In the genomic region with DNA sequence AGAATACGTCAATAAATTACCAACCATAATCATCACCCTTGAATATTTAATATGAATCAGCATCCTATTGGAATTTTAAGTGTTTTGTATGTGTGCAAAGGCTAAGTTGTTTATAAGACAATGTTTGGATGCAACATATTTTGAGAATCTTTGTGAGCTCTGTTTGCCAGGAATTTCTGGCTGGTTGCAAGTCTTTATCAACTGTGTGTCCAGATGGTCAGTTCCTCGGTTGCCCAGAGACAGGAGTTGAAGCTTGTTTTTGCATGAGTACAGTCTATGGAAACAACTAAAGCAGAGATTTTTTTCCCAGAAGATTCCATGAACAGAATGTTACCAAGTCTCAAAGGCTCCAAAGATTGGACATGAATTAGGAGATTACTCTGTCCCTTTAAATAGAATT, we compare ENCODE assay signal across 17 mouse cellular contexts.
DNase-seq lines count a peak whose midpoint lies in the region; ATAC-seq and TF ChIP-seq lines count a peak whose summit lies in the region.
"Had no signal": no experiment of that assay in that cellular context is flagged by ENCODE, and none has a peak within 500 bp of the region (broad histone marks: within the 10 kb centered on the region; RNA-seq: fewer than 3 reads in every experiment).

No protein-coding gene starts in this region.

- H3K27ac ChIP-seq in midbrain, postnatal 0 days (ENCODE audit: low read depth, low read length), result no peak overlapping the region
- H3K27ac ChIP-seq in midbrain, embryonic 14.5 days (replicated peaks; ENCODE audit: low read depth, low read length), result no peak overlapping the region
- H3K27ac ChIP-seq: heart, adult 2 months; hindbrain, embryonic 13.5 days; liver, embryonic 13.5 days; neural tube, embryonic 15.5 days had no signal

- H3K4me1 ChIP-seq in midbrain, postnatal 0 days (ENCODE audit: insufficient read depth, low read length), result no peaks in the 10 kb centered on the region
- no peaks in the 10 kb centered on the region for H3K4me1 ChIP-seq in midbrain, embryonic 14.5 days (ENCODE audit: control insufficient read depth, insufficient read depth, low read length)
- H3K4me1 ChIP-seq: hindbrain, embryonic 13.5 days; liver, embryonic 13.5 days; neural tube, embryonic 15.5 days had no signal

- H3K9ac ChIP-seq in midbrain, postnatal 0 days (replicated peaks; ENCODE audit: low read length, poor library complexity, severe bottlenecking), result no peak overlapping the region
- no peak overlapping the region for H3K9ac ChIP-seq in midbrain, embryonic 14.5 days (replicated peaks; ENCODE audit: low read length)
- H3K9ac ChIP-seq: hindbrain, embryonic 13.5 days; liver, embryonic 13.5 days; neural tube, embryonic 15.5 days had no signal

- peak; percentile 47 to 68 for DNase-seq in heart, adult 18-20 months
- DNase-seq in heart, postnatal 25 days (ENCODE audit: low spot score), result no peak
- peak; percentile 57 for DNase-seq in midbrain, postnatal 0 days (ENCODE audit: low spot score)
- no peak for DNase-seq in midbrain, embryonic 14.5 days
- DNase-seq in heart, postnatal 36 days, result peak; percentile 8 to 22
- no peak for DNase-seq in right cerebral cortex, postnatal 10 days (ENCODE audit: low spot score in 2 of 2)
- DNase-seq in thymus, postnatal 25 days, result no peak
- DNase-seq: adrenal gland, postnatal 36 days; kidney, adult 18-20 months; liver, embryonic 13.5 days; right cerebral cortex, adult 18-20 months had no signal

- ATAC-seq in midbrain, postnatal 0 days (ENCODE audit: low FRiP score), result no peak
- no peak for ATAC-seq in midbrain, embryonic 14.5 days (ENCODE audit: low FRiP score, low TSS enrichment)
- ATAC-seq: forebrain, embryonic 16.5 days had no signal

- no peaks in the 10 kb centered on the region for H3K27me3 ChIP-seq in midbrain, postnatal 0 days (ENCODE audit: insufficient read depth, low read length)
- no peaks in the 10 kb centered on the region for H3K27me3 ChIP-seq in midbrain, embryonic 14.5 days (ENCODE audit: control insufficient read depth, insufficient read depth, low read length)
- H3K27me3 ChIP-seq: hindbrain, embryonic 13.5 days; liver, embryonic 13.5 days; neural tube, embryonic 15.5 days had no signal

- WGBS in midbrain, postnatal 0 days, result 75% methylated on average over 2 of the region's 2 CpGs
- WGBS in midbrain, embryonic 14.5 days, result 90% methylated on average over 2 of the region's 2 CpGs

- no peak for TF ChIP-seq CTCF in midbrain, postnatal 0 days (IDR thresholded peaks at IDR 0.05)

- intact Hi-C loops in heart, postnatal 25 days (cut with DNase I), result no loop called here
- intact Hi-C loops in heart, postnatal 36 days (cut with DNase I), result no loop called here

- no peaks in the 10 kb centered on the region for H3K36me3 ChIP-seq in midbrain, postnatal 0 days (ENCODE audit: insufficient read depth, low read length)
- H3K36me3 ChIP-seq in midbrain, embryonic 14.5 days (ENCODE audit: control insufficient read depth, insufficient read depth, low read length), result no peaks in the 10 kb centered on the region
- H3K36me3 ChIP-seq: G1E; hindbrain, embryonic 13.5 days; liver, embryonic 13.5 days; neural tube, embryonic 15.5 days had no signal

- no peak overlapping the region for H3K4me2 ChIP-seq in midbrain, postnatal 0 days (ENCODE audit: low read depth, low read length, poor library complexity, severe bottlenecking)
- no peak overlapping the region for H3K4me2 ChIP-seq in midbrain, embryonic 14.5 days (ENCODE audit: low read length)
- H3K4me2 ChIP-seq: hindbrain, embryonic 13.5 days; liver, embryonic 13.5 days; neural tube, embryonic 15.5 days had no signal

- no peaks in the 10 kb centered on the region for H3K9me3 ChIP-seq in midbrain, postnatal 0 days (ENCODE audit: low read length)
- no peaks in the 10 kb centered on the region for H3K9me3 ChIP-seq in midbrain, embryonic 14.5 days (ENCODE audit: control insufficient read depth, low read length)
- H3K9me3 ChIP-seq: G1E; hindbrain, embryonic 13.5 days; liver, embryonic 13.5 days; neural tube, embryonic 15.5 days had no signal

- no peak overlapping the region for H3K4me3 ChIP-seq in midbrain, postnatal 0 days (ENCODE audit: low read depth, low read length)
- H3K4me3 ChIP-seq in midbrain, embryonic 14.5 days (replicated peaks; ENCODE audit: low read depth, low read length), result no peak overlapping the region
- H3K4me3 ChIP-seq: erythroblast, embryonic 14.5 days; heart, adult 2 months; hindbrain, embryonic 13.5 days; liver, embryonic 13.5 days; neural tube, embryonic 15.5 days had no signal

Comparison
In these comparisons a context has a peak if more than half of its experiments do, and no peak if none do; other contexts are left out.
1. DNase-seq: peak in heart, adult 18-20 months (2 of 2), midbrain, postnatal 0 days (single experiment) and heart, postnatal 36 days (2 of 2); none in heart, postnatal 25 days (single experiment), midbrain, embryonic 14.5 days (single experiment), right cerebral cortex, postnatal 10 days (0 of 2) and thymus, postnatal 25 days (single experiment).